Mouse (Mus musculus): Measurements from ENCODE around the gene Tnip2.
A peak's percentile ranks its signal among the peaks of the same experiment; 100 is the strongest.

Gene Tnip2

GRCm38 (mm10) chr5:34513466-34514217, at the start of gene Tnip2:
Gene Tnip2, minus strand, starts transcription at chr5:34513991.
- peak; percentile 99 for DNase-seq

- no peak for DNase-seq
These were observed 38.0 kb upstream of the Tnip2 start for GRCm38 (mm10) chr5:34551821-34552220.

GRCm38 (mm10) chr5:34550251-34550650, 36.5 kb upstream of the Tnip2 start:
- DNase-seq = no peak

- DNase-seq = peak; percentile 75 to 81
These were observed 35.9 kb upstream of the Tnip2 start for GRCm38 (mm10) chr5:34549483-34550221.

- no peak for DNase-seq
These were observed 35.3 kb upstream of the Tnip2 start for GRCm38 (mm10) chr5:34549135-34549482.

GRCm38 (mm10) chr5:34547410-34547809, 33.6 kb upstream of the Tnip2 start:
- peak; percentile 35 to 45 for DNase-seq

- DNase-seq = peak in 1 of 2 experiments; percentile 18
These were observed 29.3 kb upstream of the Tnip2 start for GRCm38 (mm10) chr5:34543114-34543513.

GRCm38 (mm10) chr5:34542166-34542565, 28.4 kb upstream of the Tnip2 start:
- no peak for DNase-seq

- DNase-seq = no peak
These were observed 25.3 kb upstream of the Tnip2 start for GRCm38 (mm10) chr5:34539121-34539520.

- DNase-seq = peak; percentile 65 to 71
These were observed 24.7 kb upstream of the Tnip2 start for GRCm38 (mm10) chr5:34538527-34538926.

GRCm38 (mm10) chr5:34538079-34538478, 24.3 kb upstream of the Tnip2 start:
- no peak for DNase-seq

- no peak for DNase-seq
These were observed 22.0 kb upstream of the Tnip2 start for GRCm38 (mm10) chr5:34535831-34536230.

GRCm38 (mm10) chr5:34534776-34535581, 21.2 kb upstream of the Tnip2 start:
- DNase-seq = no peak

GRCm38 (mm10) chr5:34533820-34534219, 20.0 kb upstream of the Tnip2 start:
- DNase-seq = no peak

- DNase-seq = no peak
These were observed 19.3 kb upstream of the Tnip2 start for GRCm38 (mm10) chr5:34533066-34533465.

- DNase-seq = peak in 1 of 2 experiments; percentile 30
These were observed 16.9 kb upstream of the Tnip2 start for GRCm38 (mm10) chr5:34530687-34531086.

GRCm38 (mm10) chr5:34530116-34530515, 16.3 kb upstream of the Tnip2 start:
- no peak for DNase-seq

GRCm38 (mm10) chr5:34528724-34529123, 14.9 kb upstream of the Tnip2 start:
- no peak for DNase-seq

- no peak for DNase-seq
These were observed 13.6 kb upstream of the Tnip2 start for GRCm38 (mm10) chr5:34527352-34527751.

GRCm38 (mm10) chr5:34526477-34526775, 12.6 kb upstream of the Tnip2 start:
- no peak for DNase-seq

- DNase-seq = peak; percentile 99
These were observed 12.1 kb upstream of the Tnip2 start, which contains the start of gene Sh3bp2 for GRCm38 (mm10) chr5:34525663-34526476. Gene Sh3bp2, plus strand, starts transcription at chr5:34525838.

- no peak for DNase-seq
These were observed 10.7 kb upstream of the Tnip2 start for GRCm38 (mm10) chr5:34524511-34524910.
